ENCODE assay signal across 12 mouse cellular contexts in the genomic region with DNA sequence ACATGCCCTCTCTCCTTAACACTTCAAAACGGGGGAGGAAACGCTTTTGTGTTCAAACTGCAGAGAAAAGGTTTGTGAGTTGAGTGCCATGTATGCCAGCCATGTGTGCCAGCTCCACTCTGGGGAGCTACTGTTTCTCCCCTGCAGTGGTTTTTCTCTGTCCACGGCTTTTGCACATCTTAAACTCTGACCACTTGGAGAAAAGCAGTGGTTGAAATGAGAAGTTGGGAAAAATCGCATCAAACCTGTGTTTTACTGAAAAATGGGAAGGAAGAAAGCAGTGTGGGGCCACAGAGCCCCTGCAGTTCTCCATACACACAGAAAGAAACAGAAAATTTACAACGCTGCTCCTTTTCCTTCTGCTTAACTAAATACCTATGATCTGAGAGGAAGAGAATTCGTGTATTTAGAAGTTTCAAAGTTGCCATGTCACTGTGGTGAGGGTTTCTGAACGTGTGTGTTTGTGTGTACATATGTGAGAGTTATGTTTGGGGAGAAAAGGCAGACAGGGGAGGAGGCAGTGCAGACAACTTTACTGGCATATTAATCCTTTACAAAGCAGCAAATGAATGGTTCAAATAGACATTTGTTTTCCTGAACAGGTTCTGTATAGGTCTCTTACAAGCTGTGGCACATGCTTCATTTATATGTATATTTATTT.
DNase-seq lines count a peak whose midpoint lies in the region; ATAC-seq and TF ChIP-seq lines count a peak whose summit lies in the region.
"Had no signal": no experiment of that assay in that cellular context is flagged by ENCODE, and none has a peak within 500 bp of the region (broad histone marks: within the 10 kb centered on the region; RNA-seq: fewer than 3 reads in every experiment).

No protein-coding gene starts in this region.

- H3K4me2 ChIP-seq in forebrain, embryonic 15.5 days (replicated peaks), result peak overlapping the region; percentile 61
- H3K4me2 ChIP-seq: liver, embryonic 13.5 days had no signal

- peak overlapping the region; percentile 96 for H3K27ac ChIP-seq in cerebellum, adult 2 months (ENCODE audit: insufficient read depth, low read length)
- peak overlapping the region; percentile 99 for H3K27ac ChIP-seq in forebrain, embryonic 15.5 days (replicated peaks)
- peak overlapping the region; percentile 88 for H3K27ac ChIP-seq in midbrain, embryonic 10.5 days (replicated peaks)
- no peak overlapping the region for H3K27ac ChIP-seq in heart, embryonic 10.5 days
- H3K27ac ChIP-seq: liver, embryonic 13.5 days had no signal

- no peak for TF ChIP-seq POLR2A in cerebellum, adult 2 months (IDR thresholded peaks at IDR 0.05; ENCODE audit: borderline replicate concordance, insufficient read depth, low read length)

- H3K9me3 ChIP-seq in forebrain, embryonic 15.5 days, result no peaks in the 10 kb centered on the region
- no peaks in the 10 kb centered on the region for H3K9me3 ChIP-seq in midbrain, embryonic 10.5 days (replicated peaks)
- no peaks in the 10 kb centered on the region for H3K9me3 ChIP-seq in heart, embryonic 10.5 days
- H3K9me3 ChIP-seq: liver, embryonic 13.5 days had no signal

- H3K4me3 ChIP-seq in cerebellum, adult 2 months (replicated peaks; ENCODE audit: insufficient read depth, low read depth, low read length), result no peak overlapping the region
- H3K4me3 ChIP-seq in forebrain, embryonic 15.5 days, result peak overlapping the region; percentile 38
- no peak overlapping the region for H3K4me3 ChIP-seq in midbrain, embryonic 10.5 days
- no peak overlapping the region for H3K4me3 ChIP-seq in heart, embryonic 10.5 days
- H3K4me3 ChIP-seq: liver, embryonic 13.5 days had no signal

- H3K36me3 ChIP-seq in forebrain, embryonic 15.5 days, result no peaks in the 10 kb centered on the region
- H3K36me3 ChIP-seq in midbrain, embryonic 10.5 days, result no peaks in the 10 kb centered on the region
- H3K36me3 ChIP-seq in heart, embryonic 10.5 days, result no peaks in the 10 kb centered on the region
- H3K36me3 ChIP-seq: liver, embryonic 13.5 days had no signal

- TF ChIP-seq CTCF in cerebellum, adult 2 months (IDR thresholded peaks at IDR 0.05; ENCODE audit: borderline replicate concordance, insufficient read depth, low read depth, low read length), result no peak

- peak; percentile 59 for DNase-seq in brain, adult 2 months (ENCODE audit: low read depth, low spot score)
- peak; percentile 45 to 54 for DNase-seq in cerebellum, adult 2 months
- DNase-seq in midbrain, embryonic 10.5 days (ENCODE audit: low spot score), result no peak
- no peak for DNase-seq in natural killer cell, adult 2 months (ENCODE audit: low spot score in 2 of 2)
- no peak for DNase-seq in heart, embryonic 10.5 days (ENCODE audit: low spot score)
- DNase-seq: gastrocnemius, postnatal 14 days; liver, embryonic 13.5 days; thymus, postnatal 36 days had no signal

- H3K4me1 ChIP-seq in cerebellum, adult 2 months (ENCODE audit: control insufficient read depth, insufficient read depth, low read length), result peaks cover 24% of the 10 kb centered on the region
- H3K4me1 ChIP-seq in forebrain, embryonic 15.5 days, result peaks cover 65% of the 10 kb centered on the region
- H3K4me1 ChIP-seq in midbrain, embryonic 10.5 days, result peaks cover 99% of the 10 kb centered on the region
- H3K4me1 ChIP-seq in heart, embryonic 10.5 days, result no peaks in the 10 kb centered on the region
- H3K4me1 ChIP-seq: liver, embryonic 13.5 days had no signal

- no peaks in the 10 kb centered on the region for H3K27me3 ChIP-seq in cerebellum, adult 2 months (ENCODE audit: control insufficient read depth, insufficient read depth, low read length)
- no peaks in the 10 kb centered on the region for H3K27me3 ChIP-seq in forebrain, embryonic 15.5 days
- H3K27me3 ChIP-seq in midbrain, embryonic 10.5 days (ENCODE audit: low read depth, poor library complexity, severe bottlenecking), result no peaks in the 10 kb centered on the region
- H3K27me3 ChIP-seq in heart, embryonic 10.5 days (ENCODE audit: insufficient read depth, poor library complexity, severe bottlenecking), result peaks cover 4% of the 10 kb centered on the region

- 3% methylated on average over 7 of the region's 7 CpGs for WGBS in cerebellum, adult 2 months
- WGBS in forebrain, embryonic 15.5 days, result 5% methylated on average over 7 of the region's 7 CpGs
- 53% methylated on average over 7 of the region's 7 CpGs for WGBS in midbrain, embryonic 10.5 days
- WGBS in heart, embryonic 10.5 days, result 51% methylated on average over 7 of the region's 7 CpGs

- no peak for ATAC-seq in forebrain, embryonic 15.5 days (replicated peaks)
- no peak for ATAC-seq in megakaryocyte-erythroid progenitor cell, adult 5-6 weeks (replicated peaks; ENCODE audit: low FRiP score, low TSS enrichment, poor library complexity, severe bottlenecking)
- no peak; the same call in 1 of the 2 replicates for ATAC-seq in frontal cortex, adult (ENCODE audit: low TSS enrichment)
- ATAC-seq: activated CD4-positive, CD25-positive, alpha-beta regulatory T cell, adult 4 months had no signal

- H3K9ac ChIP-seq in forebrain, embryonic 15.5 days (replicated peaks), result peak overlapping the region; percentile 76
- H3K9ac ChIP-seq: liver, embryonic 13.5 days had no signal

Comparison
In these comparisons a context has a peak if more than half of its experiments do, and no peak if none do; other contexts are left out.
1. DNase-seq: peak in brain, adult 2 months (single experiment) and cerebellum, adult 2 months (2 of 2); none in midbrain, embryonic 10.5 days (single experiment), natural killer cell, adult 2 months (0 of 2) and heart, embryonic 10.5 days (single experiment).